Comparison of ENCODE assay signal across 24 mouse cellular contexts in genomic region chr8:46924787-46925548, GRCm38 (mm10).
DNase-seq lines count a peak whose midpoint lies in the region; ATAC-seq and TF ChIP-seq lines count a peak whose summit lies in the region.
"Had no signal": no experiment of that assay in that cellular context is flagged by ENCODE, and none has a peak within 500 bp of the region (broad histone marks: within the 10 kb centered on the region; RNA-seq: fewer than 3 reads in every experiment).

No protein-coding gene starts in this region.

- intact Hi-C loops in left cerebral cortex, adult 2 months (cut with DNase I): no loop called here

- no peak overlapping the region for H3K4me2 ChIP-seq in hindbrain, embryonic 16.5 days (ENCODE audit: low read length)
- H3K4me2 ChIP-seq in midbrain, embryonic 12.5 days (replicated peaks): no peak overlapping the region
- no peak overlapping the region for H3K4me2 ChIP-seq in midbrain, embryonic 13.5 days (replicated peaks)
- H3K4me2 ChIP-seq: embryonic facial prominence, embryonic 15.5 days; kidney, embryonic 15.5 days; liver, embryonic 13.5 days had no signal

- peaks cover 26% of the 10 kb centered on the region for H3K4me1 ChIP-seq in hindbrain, embryonic 10.5 days (replicated peaks)
- peaks cover 3% of the 10 kb centered on the region; the same call in 1 of the 2 replicates for H3K4me1 ChIP-seq in hindbrain, embryonic 16.5 days (ENCODE audit: control insufficient read depth, insufficient read depth, low read depth, low read length)
- H3K4me1 ChIP-seq in midbrain, embryonic 12.5 days: peaks cover 11% of the 10 kb centered on the region
- peaks cover 11% of the 10 kb centered on the region for H3K4me1 ChIP-seq in midbrain, embryonic 13.5 days (replicated peaks)
- H3K4me1 ChIP-seq: liver, embryonic 13.5 days had no signal

- peak overlapping the region; percentile 9; the same call in 1 of the 2 replicates for H3K4me3 ChIP-seq in hindbrain, embryonic 10.5 days
- H3K4me3 ChIP-seq in hindbrain, embryonic 16.5 days (ENCODE audit: low read length): no peak overlapping the region
- H3K4me3 ChIP-seq in midbrain, embryonic 12.5 days: no peak overlapping the region
- H3K4me3 ChIP-seq in midbrain, embryonic 13.5 days (replicated peaks): no peak overlapping the region
- H3K4me3 ChIP-seq in left cerebral cortex, adult 2 months: no peak overlapping the region
- H3K4me3 ChIP-seq: embryonic facial prominence, embryonic 15.5 days; heart, adult 2 months; kidney, embryonic 15.5 days; liver, embryonic 13.5 days had no signal

- H3K27ac ChIP-seq in hindbrain, embryonic 10.5 days: peak overlapping the region; percentile 82
- H3K27ac ChIP-seq in hindbrain, embryonic 16.5 days (ENCODE audit: low read depth, low read length): no peak overlapping the region
- no peak overlapping the region for H3K27ac ChIP-seq in midbrain, embryonic 12.5 days (replicated peaks)
- H3K27ac ChIP-seq in midbrain, embryonic 13.5 days: no peak overlapping the region
- H3K27ac ChIP-seq in left cerebral cortex, adult 2 months: no peak overlapping the region
- H3K27ac ChIP-seq: embryonic facial prominence, embryonic 15.5 days; heart, adult 2 months; kidney, embryonic 15.5 days; liver, embryonic 13.5 days had no signal

- 17% methylated on average over 13 of the region's 13 CpGs for WGBS in hindbrain, embryonic 10.5 days
- 15% methylated on average over 13 of the region's 13 CpGs for WGBS in hindbrain, embryonic 16.5 days
- WGBS in midbrain, embryonic 12.5 days: 10% methylated on average over 13 of the region's 13 CpGs
- 9% methylated on average over 13 of the region's 13 CpGs for WGBS in midbrain, embryonic 13.5 days

- peaks cover 19% of the 10 kb centered on the region for H3K27me3 ChIP-seq in hindbrain, embryonic 10.5 days (ENCODE audit: insufficient read depth, poor library complexity, severe bottlenecking)
- H3K27me3 ChIP-seq in hindbrain, embryonic 16.5 days (replicated peaks; ENCODE audit: control insufficient read depth, insufficient read depth, low read length): no peaks in the 10 kb centered on the region
- peaks cover 23% of the 10 kb centered on the region for H3K27me3 ChIP-seq in midbrain, embryonic 12.5 days
- peaks cover 2% of the 10 kb centered on the region for H3K27me3 ChIP-seq in midbrain, embryonic 13.5 days
- H3K27me3 ChIP-seq: embryonic facial prominence, embryonic 15.5 days; kidney, embryonic 15.5 days; liver, embryonic 13.5 days had no signal

- TF ChIP-seq CTCF in left cerebral cortex, adult 2 months (IDR thresholded peaks at IDR 0.05): no peak

- H3K36me3 ChIP-seq in hindbrain, embryonic 10.5 days: no peaks in the 10 kb centered on the region
- no peaks in the 10 kb centered on the region for H3K36me3 ChIP-seq in hindbrain, embryonic 16.5 days (ENCODE audit: control insufficient read depth, insufficient read depth, low read length)
- H3K36me3 ChIP-seq in midbrain, embryonic 12.5 days: no peaks in the 10 kb centered on the region
- no peaks in the 10 kb centered on the region for H3K36me3 ChIP-seq in midbrain, embryonic 13.5 days
- H3K36me3 ChIP-seq: embryonic facial prominence, embryonic 15.5 days; kidney, embryonic 15.5 days; liver, embryonic 13.5 days had no signal

- H3K9me3 ChIP-seq in hindbrain, embryonic 10.5 days: no peaks in the 10 kb centered on the region
- no peaks in the 10 kb centered on the region for H3K9me3 ChIP-seq in hindbrain, embryonic 16.5 days (ENCODE audit: control insufficient read depth, low read length)
- H3K9me3 ChIP-seq in midbrain, embryonic 12.5 days: no peaks in the 10 kb centered on the region
- H3K9me3 ChIP-seq in midbrain, embryonic 13.5 days: no peaks in the 10 kb centered on the region
- H3K9me3 ChIP-seq: embryonic facial prominence, embryonic 15.5 days; kidney, embryonic 15.5 days; liver, embryonic 13.5 days had no signal

- no peak overlapping the region for H3K9ac ChIP-seq in hindbrain, embryonic 16.5 days (ENCODE audit: low read depth, low read length)
- no peak overlapping the region for H3K9ac ChIP-seq in midbrain, embryonic 12.5 days (replicated peaks)
- H3K9ac ChIP-seq in midbrain, embryonic 13.5 days (replicated peaks): no peak overlapping the region
- H3K9ac ChIP-seq: embryonic facial prominence, embryonic 15.5 days; kidney, embryonic 15.5 days; liver, embryonic 13.5 days had no signal

- no peak for ATAC-seq in hindbrain, embryonic 16.5 days
- peak; percentile 58 for ATAC-seq in midbrain, embryonic 12.5 days (ENCODE audit: low FRiP score, low read depth)
- no peak for ATAC-seq in midbrain, embryonic 13.5 days
- no peak for ATAC-seq in erythroblast, adult 5-6 weeks (replicated peaks; ENCODE audit: low FRiP score, poor library complexity, severe bottlenecking)
- ATAC-seq: CD4-positive, CD25-positive, alpha-beta regulatory T cell, adult 4 months; forebrain, embryonic 16.5 days had no signal

- peak; percentile 82 for DNase-seq in hindbrain, embryonic 10.5 days (ENCODE audit: low spot score)
- peak; percentile 87 for DNase-seq in embryo, embryonic 10 days (ENCODE audit: low spot score)
- DNase-seq in mesoderm, embryonic 11.5 days (ENCODE audit: low read depth, low spot score): peak; percentile 71
- no peak for DNase-seq in left cerebral cortex, adult 2 months (ENCODE audit: extremely low spot score in 1 of 2, low spot score in 2 of 2)
- DNase-seq: adrenal gland, postnatal 36 days; cerebellum, adult 11 months; cerebellum, adult 9-11 months; gastrocnemius, postnatal 14 days; heart, adult 2 months; kidney, adult 11 months; layer of hippocampus, adult 9-11 months; liver, embryonic 13.5 days; lung, adult 2 months; lung, postnatal 14 days; right cerebral cortex, postnatal 25 days; thymus, postnatal 36 days had no signal

Comparison
In these comparisons a context has a peak if more than half of its experiments do, and no peak if none do; other contexts are left out.
1. DNase-seq: peak in hindbrain, embryonic 10.5 days (single experiment), embryo, embryonic 10 days (single experiment) and mesoderm, embryonic 11.5 days (single experiment); none in left cerebral cortex, adult 2 months (0 of 2).